Mouse (Mus musculus): ENCODE results near the gene Rag2. TPM values are rescaled to one million over a fixed set of nuclear protein-coding genes. Genes with fewer than 3 reads are reported as not detected.

Rag2 gene
- not detected for total RNA-seq (2021)

- DNase-seq (ENCODE audit: extremely low spot score in 1 of 2, low spot score in 1 of 2) = no peak
Measured at GRCm38 (mm10) chr2:101624526-101624925, at the start of gene Rag2. Rag2 (plus strand) TSS chr2:101624718.

- no peak for DNase-seq (ENCODE audit: extremely low spot score in 1 of 2, low spot score in 1 of 2)
Measured at GRCm38 (mm10) chr2:101577243-101577642, 47.3 kb upstream of the Rag2 start.

- no peak for DNase-seq (ENCODE audit: extremely low spot score in 1 of 2, low spot score in 1 of 2)
Measured at GRCm38 (mm10) chr2:101580027-101580426, 44.5 kb upstream of the Rag2 start.

- no peak for DNase-seq (ENCODE audit: extremely low spot score in 1 of 2, low spot score in 1 of 2)
Measured at GRCm38 (mm10) chr2:101580428-101580827, 44.1 kb upstream of the Rag2 start.

GRCm38 (mm10) chr2:101580977-101581376 is 43.5 kb upstream of the Rag2 start:
- no peak for DNase-seq (ENCODE audit: extremely low spot score in 1 of 2, low spot score in 1 of 2)

GRCm38 (mm10) chr2:101581418-101581817 is 43.1 kb upstream of the Rag2 start:
- no peak for DNase-seq (ENCODE audit: extremely low spot score in 1 of 2, low spot score in 1 of 2)

- no peak for DNase-seq (ENCODE audit: extremely low spot score in 1 of 2, low spot score in 1 of 2)
Measured at GRCm38 (mm10) chr2:101591356-101591755, 33.2 kb upstream of the Rag2 start.

- no peak for DNase-seq (ENCODE audit: extremely low spot score in 1 of 2, low spot score in 1 of 2)
Measured at GRCm38 (mm10) chr2:101592023-101592841, 32.3 kb upstream of the Rag2 start.

- no peak for DNase-seq (ENCODE audit: extremely low spot score in 1 of 2, low spot score in 1 of 2)
Measured at GRCm38 (mm10) chr2:101592886-101593285, 31.6 kb upstream of the Rag2 start.

- no peak for DNase-seq (ENCODE audit: extremely low spot score in 1 of 2, low spot score in 1 of 2)
Measured at GRCm38 (mm10) chr2:101594681-101595080, 29.8 kb upstream of the Rag2 start.

- no peak for DNase-seq (ENCODE audit: extremely low spot score in 1 of 2, low spot score in 1 of 2)
Measured at GRCm38 (mm10) chr2:101597186-101597585, 27.3 kb upstream of the Rag2 start.

- DNase-seq (ENCODE audit: extremely low spot score in 1 of 2, low spot score in 1 of 2) = no peak
Measured at GRCm38 (mm10) chr2:101598190-101599181, 26.0 kb upstream of the Rag2 start.

- DNase-seq (ENCODE audit: extremely low spot score in 1 of 2, low spot score in 1 of 2) = no peak
Measured at GRCm38 (mm10) chr2:101600703-101601102, 23.8 kb upstream of the Rag2 start.

GRCm38 (mm10) chr2:101603099-101603498 is 21.4 kb upstream of the Rag2 start:
- no peak for DNase-seq (ENCODE audit: extremely low spot score in 1 of 2, low spot score in 1 of 2)

GRCm38 (mm10) chr2:101608232-101608894 is 16.2 kb upstream of the Rag2 start:
- DNase-seq (ENCODE audit: extremely low spot score in 1 of 2, low spot score in 1 of 2) = no peak

- DNase-seq (ENCODE audit: extremely low spot score in 1 of 2, low spot score in 1 of 2) = no peak
Measured at GRCm38 (mm10) chr2:101610861-101611260, 13.7 kb upstream of the Rag2 start.

GRCm38 (mm10) chr2:101615464-101616305 is 8.8 kb upstream of the Rag2 start:
- DNase-seq (ENCODE audit: extremely low spot score in 1 of 2, low spot score in 1 of 2) = no peak

- no peak for DNase-seq (ENCODE audit: extremely low spot score in 1 of 2, low spot score in 1 of 2)
Measured at GRCm38 (mm10) chr2:101618373-101618772, 6.1 kb upstream of the Rag2 start.

GRCm38 (mm10) chr2:101620899-101621298 is 3.6 kb upstream of the Rag2 start:
- no peak for DNase-seq (ENCODE audit: extremely low spot score in 1 of 2, low spot score in 1 of 2)

GRCm38 (mm10) chr2:101621611-101622010 is 2.9 kb upstream of the Rag2 start:
- no peak for DNase-seq (ENCODE audit: extremely low spot score in 1 of 2, low spot score in 1 of 2)
